Mouse (Mus musculus) heart, adult 11 months (tissue): ENCODE results near the gene Iqcg.

ENCODE experiments used
- DNase-seq: peaks from one replicate; pipeline ENCODE4 v3.0.0; 2022

Iqcg gene

DNA sequence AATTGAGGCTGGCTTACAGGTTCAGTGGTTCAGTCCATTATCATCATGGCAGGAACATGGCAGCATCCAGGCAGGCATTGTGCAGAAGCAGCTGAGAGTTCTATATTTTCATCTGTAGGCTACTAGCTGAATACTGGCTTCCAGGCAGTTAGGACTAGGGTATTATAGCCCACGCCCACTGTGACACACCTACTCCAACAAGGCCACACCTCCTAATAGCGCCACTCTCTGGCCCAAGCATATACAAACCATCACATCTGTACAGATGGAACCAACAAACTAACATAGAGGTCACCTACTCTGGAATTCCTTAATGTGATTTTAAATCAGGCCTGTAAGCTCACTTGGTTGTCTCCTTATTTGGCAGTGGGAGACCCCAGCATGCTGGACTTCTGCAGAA lies 7.3 kb downstream of the Iqcg start:
- DNase-seq, result no peak

DNA sequence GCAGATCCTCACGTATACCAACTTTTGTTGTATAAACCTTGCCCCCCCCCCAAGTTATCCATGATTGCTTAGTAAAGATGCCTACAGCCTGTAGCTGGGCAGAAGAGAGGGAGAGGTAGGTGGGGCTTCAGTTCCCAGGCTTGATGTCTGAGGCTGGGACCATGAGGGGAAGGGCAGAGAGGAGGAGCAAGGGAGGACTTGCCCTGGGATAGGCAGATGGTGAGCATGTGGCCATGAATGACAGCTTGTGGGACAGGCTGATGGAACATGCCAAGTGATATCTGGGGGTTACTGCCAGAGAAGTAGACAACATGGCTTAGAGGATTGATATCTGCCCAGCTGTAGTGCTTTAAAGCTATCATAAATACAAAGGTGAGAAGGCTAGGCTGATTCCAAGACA lies 8.0 kb downstream of the Iqcg start:
- no peak for DNase-seq

DNA sequence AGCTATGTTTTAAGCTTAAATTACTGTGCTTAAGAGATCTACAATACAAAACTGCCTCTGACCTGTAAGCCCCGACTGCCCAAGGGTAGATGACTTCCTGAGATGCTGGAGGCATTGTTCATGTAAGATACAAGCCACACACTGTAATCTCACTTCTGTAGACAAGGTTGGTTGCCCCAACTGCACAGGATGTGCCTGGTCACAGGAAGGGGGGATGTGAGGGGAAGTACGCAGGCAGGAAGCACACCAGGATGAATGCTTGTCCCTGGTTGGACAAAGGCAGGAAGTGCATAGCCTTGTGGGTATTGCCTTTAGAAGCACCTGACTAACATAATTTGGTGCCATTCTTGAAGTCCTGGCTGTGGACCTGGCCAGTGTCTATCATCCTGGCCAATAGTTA lies 12.8 kb downstream of the Iqcg start:
- DNase-seq, result no peak

DNA sequence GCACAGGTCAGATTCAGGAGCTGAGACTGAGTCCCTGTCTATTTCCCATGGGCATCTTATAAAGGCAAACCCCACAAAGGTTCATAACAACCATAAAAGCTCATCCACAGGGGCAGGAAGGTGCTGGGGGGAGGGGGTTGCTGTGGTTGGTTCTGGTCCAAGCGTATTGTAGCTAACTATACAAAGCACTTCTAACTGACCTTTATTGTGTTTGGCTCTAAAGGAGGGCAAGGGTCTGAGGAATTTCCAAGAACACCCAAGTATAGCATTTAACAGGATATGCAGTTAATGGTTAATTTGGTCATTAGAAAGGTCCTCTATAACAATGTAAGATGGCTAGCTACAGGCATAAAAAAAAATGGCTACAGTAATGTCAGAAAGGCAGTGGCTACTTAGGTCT lies 13.3 kb downstream of the Iqcg start:
- no peak for DNase-seq

DNA sequence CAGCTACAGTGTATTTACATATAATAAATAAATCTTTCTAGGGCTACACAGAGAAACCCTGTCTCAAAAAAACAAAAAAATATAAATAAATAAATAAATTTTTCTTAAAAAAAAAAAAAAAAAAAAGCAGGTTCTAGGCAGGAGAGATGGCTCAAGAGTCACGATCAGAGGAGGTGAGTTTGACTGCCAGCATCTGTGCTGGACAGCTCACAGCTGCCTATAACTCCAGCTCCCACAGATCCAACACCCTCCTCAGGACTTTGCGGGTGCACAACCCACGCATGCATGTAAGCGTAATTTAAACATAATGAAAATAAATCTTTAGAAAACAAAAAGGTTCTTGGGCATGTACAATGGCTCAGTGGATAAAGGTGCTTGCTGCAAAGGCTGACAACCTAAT lies 20.0 kb downstream of the Iqcg start:
- DNase-seq, result no peak

DNA sequence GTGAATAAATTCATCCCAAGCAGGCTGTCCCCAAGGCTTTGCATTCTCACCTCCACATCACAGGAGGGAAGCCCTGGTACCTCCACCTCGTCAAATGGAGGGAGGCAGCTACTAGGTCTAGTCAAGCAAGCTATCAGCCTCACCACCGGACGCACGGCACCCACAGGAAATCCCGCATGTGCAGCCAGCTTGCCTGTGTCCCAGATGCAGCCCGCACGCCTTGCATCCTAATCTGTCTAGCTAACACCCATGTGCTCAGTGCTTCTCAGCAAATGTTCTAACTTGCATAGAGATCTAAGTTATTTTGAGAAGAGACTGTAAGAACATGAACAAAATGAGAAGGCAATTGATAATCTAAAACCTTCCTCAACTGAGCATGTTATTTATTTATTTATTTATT lies 29.7 kb downstream of the Iqcg start:
- no peak for DNase-seq

DNA sequence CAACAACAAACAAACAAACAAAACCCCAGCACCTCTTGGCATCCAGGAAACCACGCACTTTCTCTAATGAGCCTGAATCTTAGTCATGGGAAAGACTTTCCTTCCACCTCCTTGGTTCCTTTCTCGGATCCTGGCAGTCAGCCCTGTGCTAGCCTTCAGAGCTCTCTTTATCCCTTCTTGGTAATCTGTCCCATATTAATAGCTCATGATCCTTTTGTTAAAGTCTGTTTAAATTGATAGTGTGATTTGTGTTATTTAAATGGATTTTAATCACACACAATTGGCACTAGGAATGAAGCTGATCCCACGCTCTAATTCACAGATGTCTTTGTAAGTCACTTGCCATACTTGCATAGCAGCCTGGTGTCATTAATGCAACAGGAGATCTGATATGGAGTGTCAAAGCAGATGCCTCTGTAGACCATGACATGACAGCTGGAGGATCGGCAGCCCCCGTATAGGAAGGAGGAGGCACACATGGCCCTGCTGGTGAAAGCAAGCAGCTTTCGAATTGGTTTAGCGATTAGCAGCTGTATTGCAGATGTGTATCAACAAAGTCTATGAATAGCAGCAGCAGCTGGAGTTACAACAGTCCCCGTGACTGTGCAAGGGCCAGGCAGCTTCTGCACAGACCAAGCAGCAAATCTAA lies 31.4 kb downstream of the Iqcg start:
- DNase-seq, result no peak

DNA sequence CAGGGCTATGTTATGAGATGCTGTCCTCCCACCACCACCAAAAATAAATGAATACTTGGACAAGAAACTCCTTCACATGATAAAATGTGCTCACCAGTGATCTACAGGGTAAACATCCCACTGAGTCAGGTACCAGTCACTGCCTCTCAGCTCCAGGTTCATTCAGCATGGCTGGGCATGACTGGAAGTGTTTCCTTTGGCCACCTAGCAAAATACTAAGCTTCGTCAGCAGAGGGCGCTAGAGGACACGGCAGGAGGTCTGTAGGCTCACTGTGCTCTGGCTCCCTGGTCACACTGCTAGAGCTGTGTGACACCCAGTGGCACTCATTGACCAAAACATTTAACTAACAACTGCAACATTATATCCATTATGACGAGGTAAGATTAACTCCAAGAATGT lies 32.3 kb downstream of the Iqcg start:
- peak; percentile 96 for DNase-seq

DNA sequence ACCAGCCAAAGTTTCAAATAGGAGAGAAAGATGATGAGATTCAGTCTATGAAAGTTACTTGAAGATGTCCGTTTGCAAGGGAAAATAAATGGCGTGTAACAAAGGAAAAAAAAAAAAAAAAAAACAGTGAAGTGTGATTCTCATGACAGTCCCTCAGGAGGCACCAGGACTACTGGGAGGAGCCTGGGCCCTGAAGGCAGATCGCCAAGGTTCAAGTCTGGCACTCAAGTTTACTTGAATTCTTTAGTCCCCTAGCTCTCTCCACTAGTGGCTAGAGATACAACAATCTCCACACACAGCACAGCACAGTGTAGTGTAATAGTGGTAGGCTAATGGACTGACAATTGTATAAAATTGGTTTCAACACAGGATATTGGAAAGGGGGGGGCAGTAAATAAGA lies 34.6 kb downstream of the Iqcg start:
- no peak for DNase-seq

DNA sequence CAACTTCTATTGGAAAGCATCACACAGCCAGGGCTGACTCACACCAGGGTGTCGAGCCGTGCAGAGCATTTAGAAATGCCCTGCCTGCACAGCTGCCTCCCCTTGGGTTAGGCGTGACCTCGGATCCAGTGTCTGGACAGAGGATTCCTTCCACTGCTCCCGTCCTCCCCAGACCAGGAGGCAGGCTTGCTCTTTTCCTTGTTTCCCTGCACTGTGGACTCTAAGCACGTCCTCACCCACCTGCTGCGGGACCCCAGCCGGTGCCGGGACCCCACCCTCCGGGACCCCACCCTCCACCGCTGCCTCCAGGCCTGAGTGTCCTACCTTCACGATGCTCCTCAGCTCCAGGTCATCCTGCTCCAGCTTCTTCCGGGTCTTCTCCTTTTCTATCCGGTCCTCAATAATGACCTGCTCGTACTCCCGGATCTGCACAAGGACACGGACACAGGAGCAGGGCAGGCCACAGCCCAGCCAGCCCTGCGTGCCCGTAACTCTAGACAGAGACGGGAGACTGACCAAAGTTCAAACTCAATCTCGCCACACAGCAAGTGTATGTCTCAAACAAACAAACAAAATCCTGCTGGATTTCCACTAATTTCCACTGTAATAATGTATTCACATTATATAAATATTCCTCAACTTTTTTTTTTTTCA lies 36.8 kb downstream of the Iqcg start:
- peak; percentile 82 for DNase-seq

DNA sequence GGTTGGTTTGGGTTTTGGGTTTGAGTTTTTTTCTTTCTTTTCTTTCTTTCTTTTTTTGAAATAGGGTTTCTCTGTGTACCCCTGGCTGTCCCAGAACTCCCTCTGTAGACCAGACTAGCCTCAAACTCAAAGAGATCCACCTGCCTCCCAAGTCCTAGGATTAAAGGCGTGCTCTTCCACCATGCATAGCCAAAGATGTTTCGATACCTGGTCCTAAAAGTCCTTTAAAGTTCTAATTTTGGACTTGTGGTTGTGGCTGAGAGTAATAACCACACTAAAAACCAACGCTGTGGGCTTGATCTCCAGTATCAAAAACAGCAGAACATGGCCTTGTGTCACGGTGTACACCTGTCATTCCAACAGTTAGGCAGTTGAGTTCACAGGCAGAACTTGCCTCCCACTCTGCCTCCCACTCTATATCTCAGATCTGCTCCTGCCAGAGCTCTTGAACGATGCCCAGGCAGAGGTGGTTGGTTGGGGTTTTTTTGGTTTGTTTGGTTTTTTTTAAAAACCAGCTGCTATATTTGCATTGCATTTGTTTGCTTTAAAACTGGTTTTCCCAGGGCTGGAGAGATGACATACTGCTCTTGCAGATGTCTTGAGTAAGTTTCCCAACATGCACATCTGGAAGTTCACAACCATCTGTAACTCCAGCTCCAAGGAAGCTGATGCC lies 38.2 kb downstream of the Iqcg start:
- peak; percentile 71 for DNase-seq

DNA sequence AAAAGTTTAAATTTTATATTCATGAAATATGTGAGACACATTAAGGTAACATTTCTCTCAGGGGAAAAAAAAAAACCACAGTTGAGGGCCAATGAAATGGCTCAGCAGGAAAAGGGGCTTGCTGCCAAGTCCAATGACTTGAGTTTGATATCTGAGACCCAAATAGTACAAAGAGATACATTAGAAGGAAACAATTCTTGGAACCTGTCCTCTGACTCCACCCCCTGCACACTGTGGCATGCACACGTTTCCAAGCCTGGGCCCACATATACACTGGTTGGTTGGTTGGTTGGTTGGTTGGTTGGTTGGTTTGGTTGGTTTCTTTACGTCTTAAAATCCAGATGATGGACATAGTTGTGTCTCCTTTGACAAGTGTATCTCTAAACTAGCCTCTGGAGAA lies 40.0 kb downstream of the Iqcg start:
- peak; percentile 56 for DNase-seq

DNA sequence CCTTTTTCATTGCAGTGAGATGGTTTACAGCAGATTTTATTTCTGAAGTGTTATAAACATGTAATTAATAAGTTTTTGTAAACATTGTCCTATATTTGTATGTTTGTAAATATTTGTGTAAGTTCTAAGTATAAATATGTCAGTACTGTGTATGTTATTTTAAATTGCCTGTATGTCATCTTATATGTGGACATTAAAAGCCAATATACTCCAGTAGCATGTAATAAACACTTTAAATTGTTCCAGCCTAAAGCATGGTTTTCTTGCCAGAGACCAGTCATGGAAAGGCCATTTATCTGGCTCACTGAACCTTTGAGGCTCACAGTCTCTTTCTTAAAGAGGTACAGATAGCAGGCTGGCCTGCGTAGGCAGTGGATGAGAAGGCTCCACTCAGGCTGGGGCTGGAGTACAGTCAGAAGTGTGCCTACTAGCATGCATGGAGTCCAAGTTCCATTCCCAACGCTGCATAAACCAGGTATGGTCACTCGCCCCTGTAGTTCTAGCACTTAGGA lies 40.6 kb downstream of the Iqcg start:
- DNase-seq, result peak; percentile 69

DNA sequence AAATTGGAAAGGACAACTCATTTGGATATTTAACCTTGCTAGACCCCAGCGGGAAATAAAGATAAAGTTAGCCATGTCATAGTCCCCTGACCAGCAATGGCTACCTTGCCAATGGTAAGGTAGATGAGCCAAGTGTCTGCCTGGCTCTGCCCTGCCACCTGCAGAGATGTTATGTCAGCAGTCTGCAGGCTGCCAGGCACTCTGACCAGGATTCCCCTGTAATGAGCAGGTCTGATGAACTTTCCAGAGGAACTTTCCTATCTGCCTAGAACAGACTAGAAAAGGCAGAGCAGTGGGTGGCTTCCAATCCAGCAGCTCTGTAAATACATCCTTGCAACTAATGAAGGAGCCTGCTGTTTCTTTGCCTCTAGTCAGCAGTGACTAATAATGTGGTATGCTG lies 41.1 kb downstream of the Iqcg start:
- peak; percentile 91 for DNase-seq

DNA sequence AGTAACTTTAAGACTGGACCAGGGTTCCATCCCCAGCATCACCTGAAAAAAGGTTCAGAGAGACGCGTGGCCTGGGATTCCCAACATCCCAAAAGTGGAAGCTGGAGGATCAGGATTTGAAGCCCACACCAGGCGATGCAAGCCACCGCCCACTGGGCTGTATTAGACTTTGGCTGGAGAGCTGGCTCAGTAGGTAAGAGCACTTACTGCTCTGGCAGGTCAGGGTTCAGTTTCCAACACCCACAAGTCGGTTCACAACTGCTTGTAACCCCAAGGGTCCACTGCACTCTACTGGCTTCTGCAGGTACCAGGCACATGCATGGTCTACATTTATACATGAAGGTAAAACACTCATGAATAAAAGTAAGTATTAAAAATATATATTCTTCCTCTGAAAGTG lies 42.2 kb downstream of the Iqcg start:
- DNase-seq, result peak; percentile 60

DNA sequence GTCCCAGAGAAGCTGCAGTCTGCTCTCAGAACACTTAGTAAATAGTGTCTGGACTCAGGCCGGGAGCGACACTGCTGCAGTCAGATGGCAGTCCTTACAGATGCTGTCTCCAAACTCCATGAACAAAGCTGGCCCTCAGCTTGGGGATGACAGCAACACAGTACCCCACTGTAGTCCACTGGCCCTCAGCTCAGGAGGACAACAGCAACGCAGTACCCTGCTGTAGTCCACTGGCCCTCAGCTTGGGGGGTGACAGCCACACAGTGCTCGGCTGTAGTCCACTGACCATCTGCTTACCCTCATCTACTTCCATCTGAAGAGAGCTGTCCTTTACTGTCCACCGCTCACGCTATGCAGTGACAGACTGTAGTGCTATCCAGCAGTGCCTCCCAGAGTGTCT lies 45.9 kb downstream of the Iqcg start:
- DNase-seq, result peak; percentile 83

DNA sequence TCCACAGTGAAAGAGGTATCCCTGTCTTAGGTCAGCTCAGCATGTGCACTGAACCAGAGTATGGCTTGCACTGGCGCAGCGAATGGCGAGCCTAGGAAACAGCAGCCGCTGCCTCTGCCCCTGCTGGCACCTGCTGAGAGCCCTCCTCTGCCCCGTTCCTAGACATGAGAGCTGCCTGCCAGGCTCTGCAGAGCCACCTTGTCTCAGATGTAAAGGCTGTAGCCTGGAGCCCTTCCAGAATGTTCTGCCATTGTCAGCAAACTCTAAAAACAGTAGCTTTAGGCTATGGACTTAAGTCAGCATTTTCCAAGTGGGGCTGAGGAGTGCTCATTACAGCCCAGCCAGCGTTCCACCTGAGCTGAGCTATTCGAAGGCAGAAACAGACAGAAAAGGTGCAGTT lies 48.6 kb downstream of the Iqcg start:
- DNase-seq, result peak; percentile 77

DNA sequence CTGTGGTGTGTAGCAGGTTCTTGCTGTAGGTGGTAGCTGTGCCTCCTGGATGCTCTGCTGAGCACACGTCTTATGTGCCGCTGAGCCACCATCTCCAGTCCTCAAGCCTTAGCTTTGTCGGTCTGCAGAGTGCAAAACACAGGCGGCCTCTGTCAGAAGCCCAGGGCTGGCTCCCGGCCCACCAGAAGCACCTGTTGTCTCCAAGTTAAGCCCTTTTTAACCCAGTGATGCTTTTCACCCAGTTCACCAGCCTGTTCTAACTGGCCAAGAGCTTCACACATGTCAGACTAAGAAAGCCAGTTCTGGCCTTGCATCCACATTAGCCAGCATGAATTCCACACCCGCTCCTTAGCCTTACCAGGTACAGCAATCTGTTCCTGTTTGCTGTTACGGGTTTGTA lies 49.1 kb downstream of the Iqcg start:
- peak; percentile 58 for DNase-seq

DNA sequence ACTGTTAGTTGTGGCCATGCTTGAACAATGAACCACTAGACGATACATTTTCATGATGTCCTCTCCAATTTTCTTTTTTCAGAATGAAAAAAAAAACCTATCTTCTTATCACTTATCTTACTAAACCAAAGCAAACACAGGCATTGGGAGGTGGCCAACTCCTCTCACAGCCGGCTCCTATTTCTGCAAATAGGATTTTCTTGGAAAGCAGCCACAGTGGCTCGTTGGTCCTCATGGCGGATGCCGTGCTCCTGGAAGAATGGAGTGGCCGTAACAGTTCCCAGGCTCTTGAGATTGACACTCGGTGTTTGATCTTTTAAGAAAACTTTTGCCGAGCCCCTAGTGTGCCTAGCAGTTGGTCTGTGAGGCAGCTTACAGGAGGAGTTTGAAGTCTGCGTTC lies 50.8 kb downstream of the Iqcg start:
- DNase-seq, result peak; percentile 91

DNA sequence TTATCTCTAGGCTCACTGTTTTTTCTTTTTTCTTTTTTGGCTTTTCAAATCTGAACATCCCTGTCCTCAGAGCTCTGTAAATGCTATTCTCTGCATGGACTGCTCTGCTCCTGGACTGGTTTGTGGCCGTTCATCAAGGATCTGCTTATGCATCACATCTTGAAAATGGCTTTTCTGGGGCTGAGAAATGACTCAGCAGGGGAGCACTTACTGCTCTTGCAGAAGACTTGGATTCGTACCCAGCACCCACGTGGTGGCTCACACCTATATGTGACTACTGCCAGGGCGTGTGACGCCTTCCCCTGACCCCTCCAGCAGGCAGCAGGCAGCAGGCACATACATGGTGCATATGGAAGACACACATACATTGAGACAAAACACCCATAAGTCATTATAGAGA lies 63.9 kb downstream of the Iqcg start:
- peak; percentile 40 for DNase-seq

DNA sequence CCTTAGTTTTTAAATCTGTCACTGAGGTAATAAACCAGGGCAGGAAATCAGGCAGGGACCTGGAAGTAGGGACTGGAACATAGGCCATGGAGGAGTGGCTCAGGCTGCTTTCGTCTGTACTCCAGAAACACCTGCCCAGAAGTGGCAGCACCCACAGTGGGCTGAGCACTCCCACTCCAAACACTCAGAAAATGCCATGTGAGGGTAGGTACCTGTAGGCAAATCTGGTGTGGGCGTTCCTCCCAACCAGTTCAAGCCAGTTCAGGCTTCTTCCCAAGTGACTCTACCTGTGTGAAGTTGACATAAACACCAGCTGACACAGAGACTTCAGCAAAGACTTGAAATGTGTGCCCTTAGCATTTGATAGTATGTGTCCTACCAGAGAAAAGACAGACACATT lies 71.4 kb downstream of the Iqcg start:
- DNase-seq, result no peak

DNA sequence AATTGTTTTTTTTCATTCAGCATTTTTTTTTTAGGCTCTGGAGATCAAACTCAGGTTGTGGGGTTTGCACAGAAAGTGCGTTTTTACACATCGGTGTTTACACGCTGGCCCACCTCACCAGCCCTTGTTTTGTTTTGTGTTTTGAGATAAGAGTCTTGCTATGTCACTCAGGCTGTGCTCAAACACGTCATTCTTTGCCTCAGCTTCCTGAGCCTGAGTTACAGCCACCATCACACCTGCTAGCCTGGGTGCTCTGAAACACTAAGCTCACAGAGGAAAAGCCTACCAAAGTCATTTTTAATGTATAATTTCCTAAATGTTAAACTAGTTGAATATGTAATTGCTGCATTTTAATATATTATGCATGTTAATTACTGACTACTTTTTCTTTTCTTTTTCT lies 74.6 kb downstream of the Iqcg start:
- DNase-seq, result peak; percentile 58

DNA sequence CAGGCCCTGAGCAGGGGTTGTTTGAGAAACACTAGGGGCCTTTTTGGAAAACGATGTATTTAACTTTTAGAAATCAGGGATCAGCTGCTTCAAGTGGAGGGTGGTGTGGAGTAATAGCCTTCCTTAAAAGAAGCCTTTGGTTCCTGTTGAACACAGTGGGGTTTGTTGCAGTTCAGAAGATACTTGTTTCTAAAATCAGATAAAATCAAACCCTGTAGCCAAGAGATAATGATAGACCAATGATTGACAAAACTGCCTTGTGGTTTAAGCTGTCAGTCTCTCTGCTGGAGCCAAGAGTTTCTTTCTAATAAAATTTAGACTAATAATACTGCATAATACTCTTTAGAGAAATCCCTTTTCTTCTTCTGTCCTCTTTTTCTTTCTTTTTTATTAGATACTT lies 75.8 kb downstream of the Iqcg start:
- no peak for DNase-seq

DNA sequence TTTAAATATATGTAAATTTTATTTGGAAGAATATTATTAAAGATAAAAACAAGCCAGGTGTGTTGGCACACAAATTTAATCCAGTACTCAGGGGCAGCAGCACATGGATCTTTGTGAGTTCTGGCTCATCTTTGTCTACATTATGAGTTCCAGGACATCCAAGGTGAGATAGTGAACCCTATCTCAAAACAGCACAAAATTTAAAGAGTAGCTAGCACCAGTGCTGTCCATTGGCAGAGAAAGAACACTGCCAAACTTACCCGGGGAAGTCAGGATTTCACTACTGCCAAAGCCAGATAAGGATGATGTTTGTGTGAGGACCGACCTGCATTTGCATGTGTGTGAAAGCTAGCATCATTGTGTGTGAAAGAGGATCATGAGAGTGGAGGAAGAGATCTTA lies 83.0 kb downstream of the Iqcg start:
- peak; percentile 42 for DNase-seq
